Mouse (Mus musculus) cortical plate, adult 2 months (tissue): Measurements from ENCODE around the gene Minpp1.

Source experiments
- CTCF ChIP-seq: fragments of 200-500 bp; IDR thresholded peaks from 2 replicates; pipeline ENCODE4 v1.5.1; 2011; ENCODE audit warnings: mild to moderate bottlenecking, control low read depth, low read length; ENCODE audit not compliant: insufficient read depth; ENCODE audit errors: extremely low read depth
- POLR2A ChIP-seq: fragments of 200-500 bp; IDR thresholded peaks from 2 replicates; pipeline ENCODE4 v1.6.1; 2011; ENCODE audit warnings: mild to moderate bottlenecking, low read length, control low read depth; ENCODE audit not compliant: insufficient read depth; ENCODE audit errors: extremely low read depth

- no peak for TF ChIP-seq POLR2A
- TF ChIP-seq CTCF: no peak
These were observed 20.9 kb downstream of the Minpp1 start for GRCm38 (mm10) chr19:32506514-32506913.
